Mouse (Mus musculus): ENCODE data around the gene Capn12.

Gene Capn12

GRCm38 (mm10) chr7:28933825-28934224 lies 52.6 kb downstream of the Capn12 start:
- in situ Hi-C loops (cut with MboI; ENCODE audit: low pct_unique_long_range_greater_than_20kb in 1 of 2, low sequenced_read_pairs in 2 of 2, unreplicated experiment in 1 of 2) = no loop called here

- in situ Hi-C loops (cut with MboI; ENCODE audit: low pct_unique_long_range_greater_than_20kb in 1 of 2, low sequenced_read_pairs in 2 of 2, unreplicated experiment in 1 of 2) = no loop called here
Observed at GRCm38 (mm10) chr7:28936787-28937186, 55.6 kb downstream of the Capn12 start.

- in situ Hi-C loops (cut with MboI; ENCODE audit: low pct_unique_long_range_greater_than_20kb in 1 of 2, low sequenced_read_pairs in 2 of 2, unreplicated experiment in 1 of 2) = no loop called here
Observed at GRCm38 (mm10) chr7:28938654-28939053, 57.4 kb downstream of the Capn12 start.

GRCm38 (mm10) chr7:28939418-28940183 lies 58.4 kb downstream of the Capn12 start:
- in situ Hi-C loops (cut with MboI; ENCODE audit: low pct_unique_long_range_greater_than_20kb in 1 of 2, low sequenced_read_pairs in 2 of 2, unreplicated experiment in 1 of 2) = no loop called here

GRCm38 (mm10) chr7:28941129-28941528 lies 59.9 kb downstream of the Capn12 start:
- in situ Hi-C loops (cut with MboI; ENCODE audit: low pct_unique_long_range_greater_than_20kb in 1 of 2, low sequenced_read_pairs in 2 of 2, unreplicated experiment in 1 of 2) = no loop called here

- in situ Hi-C loops (cut with MboI; ENCODE audit: low pct_unique_long_range_greater_than_20kb in 1 of 2, low sequenced_read_pairs in 2 of 2, unreplicated experiment in 1 of 2) = no loop called here
Observed at GRCm38 (mm10) chr7:28941542-28941941, 60.3 kb downstream of the Capn12 start.
